In the genomic region with DNA sequence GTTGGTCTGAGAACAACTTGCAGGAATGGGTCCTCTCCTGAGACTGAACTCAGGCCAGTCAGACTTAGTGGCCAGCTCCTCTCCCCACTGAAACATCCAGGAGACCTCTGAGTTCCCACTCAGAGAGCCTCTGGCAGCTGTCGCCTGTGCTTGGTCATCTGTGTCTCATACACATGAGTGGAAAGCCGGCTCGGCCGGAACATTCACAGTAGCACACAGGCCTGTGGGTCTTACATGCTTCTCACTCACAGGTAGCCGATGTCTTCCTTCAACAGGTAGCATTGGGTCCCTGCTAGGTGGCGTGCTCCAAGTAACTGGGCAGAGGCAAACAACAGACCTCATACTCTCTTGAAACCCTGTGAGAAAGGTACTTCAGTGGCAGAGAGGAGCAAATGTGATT, we compare ENCODE assay signal across 17 mouse cellular contexts. TPM values are rescaled to one million over a fixed set of nuclear protein-coding genes. Genes with fewer than 3 reads are reported as not detected.
DNase-seq lines count a peak whose midpoint lies in the region; ATAC-seq and TF ChIP-seq lines count a peak whose summit lies in the region.
"Had no signal": no experiment of that assay in that cellular context is flagged by ENCODE, and none has a peak within 500 bp of the region (broad histone marks: within the 10 kb centered on the region; RNA-seq: fewer than 3 reads in every experiment).

No protein-coding gene starts in this region.

- no peak for ATAC-seq in intestine, embryonic 14.5 days (replicated peaks; ENCODE audit: low FRiP score, low TSS enrichment, low read depth)
- ATAC-seq in intestine, postnatal 0 days = no peak
- ATAC-seq in limb, embryonic 11.5 days (ENCODE audit: insufficient number of reproducible peaks, low FRiP score, low TSS enrichment, low read depth) = no peak
- ATAC-seq in megakaryocyte, adult 5-6 weeks (ENCODE audit: poor library complexity, severe bottlenecking) = no peak
- ATAC-seq in forebrain, embryonic 12.5 days (ENCODE audit: low FRiP score) = no peak
- ATAC-seq: forebrain, embryonic 13.5 days; midbrain, embryonic 15.5 days had no signal

- DNase-seq in intestine, embryonic 14.5 days (ENCODE audit: low spot score) = no peak
- DNase-seq in MEL (ENCODE audit: low read depth, low spot score) = no peak
- no peak for DNase-seq in embryonic facial prominence, embryonic 10.5 days (ENCODE audit: low spot score)
- no peak for DNase-seq in limb, embryonic 11.5 days (ENCODE audit: low spot score)
- no peak for DNase-seq in thymus, adult 2 months
- DNase-seq: cerebellum, adult 18-20 months; right cerebral cortex, postnatal 14 days had no signal

- no peaks in the 10 kb centered on the region; the same call in 1 of the 2 replicates for H3K36me3 ChIP-seq in intestine, embryonic 14.5 days (ENCODE audit: control insufficient read depth, insufficient read depth, low read length)
- H3K36me3 ChIP-seq in intestine, postnatal 0 days (ENCODE audit: control insufficient read depth, insufficient read depth) = no peaks in the 10 kb centered on the region; the same call in 1 of the 2 replicates
- peaks cover 0 to 5% of the 10 kb centered on the region in 2 experiments; a peak in 2 of 4 replicates for H3K36me3 ChIP-seq in MEL (ENCODE audit: control insufficient read depth in 1 of 2, insufficient read depth in 2 of 2, low read length in 2 of 2)
- H3K36me3 ChIP-seq in embryonic facial prominence, embryonic 10.5 days (replicated peaks) = peaks cover 27% of the 10 kb centered on the region
- no peaks in the 10 kb centered on the region for H3K36me3 ChIP-seq in limb, embryonic 11.5 days (ENCODE audit: control insufficient read depth, insufficient read depth, low read length)
- H3K36me3 ChIP-seq in forebrain, embryonic 12.5 days (replicated peaks) = no peaks in the 10 kb centered on the region
- no peaks in the 10 kb centered on the region for H3K36me3 ChIP-seq in thymus, adult 2 months (ENCODE audit: control insufficient read depth, insufficient read depth, low read length)
- H3K36me3 ChIP-seq: hindbrain, embryonic 15.5 days; midbrain, embryonic 15.5 days had no signal

- TF ChIP-seq POLR2A in MEL (IDR thresholded peaks at IDR 0.05; ENCODE audit: control insufficient read depth in 1 of 2, insufficient read depth in 1 of 2, low read depth in 1 of 2, low read length in 2 of 2, poor library complexity in 1 of 2) = no peak
- TF ChIP-seq POLR2A in thymus, adult 2 months (IDR thresholded peaks at IDR 0.05; ENCODE audit: control insufficient read depth, extremely low read depth, insufficient read depth, low read length, poor library complexity) = no peak

- H3K79me2 ChIP-seq in MEL (ENCODE audit: control insufficient read depth, insufficient read depth, low read length, poor library complexity) = no peaks in the 10 kb centered on the region

- H3K4me1 ChIP-seq in intestine, embryonic 14.5 days (replicated peaks; ENCODE audit: control insufficient read depth, insufficient read depth, low read length) = peaks cover 18% of the 10 kb centered on the region
- H3K4me1 ChIP-seq in intestine, postnatal 0 days (replicated peaks; ENCODE audit: control insufficient read depth, insufficient read depth, low read length) = no peaks in the 10 kb centered on the region
- peaks cover 0 to 14% of the 10 kb centered on the region in 2 experiments; a peak in 3 of 4 replicates for H3K4me1 ChIP-seq in MEL (ENCODE audit: control insufficient read depth in 1 of 2, insufficient read depth in 2 of 2, low read length in 2 of 2)
- peaks cover 33% of the 10 kb centered on the region for H3K4me1 ChIP-seq in embryonic facial prominence, embryonic 10.5 days
- peaks cover 19% of the 10 kb centered on the region for H3K4me1 ChIP-seq in limb, embryonic 11.5 days (ENCODE audit: control insufficient read depth, insufficient read depth, low read length)
- peaks cover 2% of the 10 kb centered on the region; the same call in 1 of the 2 replicates for H3K4me1 ChIP-seq in forebrain, embryonic 12.5 days
- peaks cover 4% of the 10 kb centered on the region for H3K4me1 ChIP-seq in thymus, adult 2 months (replicated peaks; ENCODE audit: control insufficient read depth, insufficient read depth, low read length)
- H3K4me1 ChIP-seq: midbrain, embryonic 15.5 days had no signal

- 74% methylated on average over 6 of the region's 6 CpGs for WGBS in intestine, embryonic 14.5 days
- 73% methylated on average over 6 of the region's 6 CpGs for WGBS in intestine, postnatal 0 days
- WGBS in embryonic facial prominence, embryonic 10.5 days = 85% methylated on average over 6 of the region's 6 CpGs
- WGBS in limb, embryonic 11.5 days = 82% methylated on average over 6 of the region's 6 CpGs
- 89% methylated on average over 6 of the region's 6 CpGs for WGBS in forebrain, embryonic 12.5 days
- WGBS in thymus, adult 2 months = 91% methylated on average over 6 of the region's 6 CpGs

- no peak for TF ChIP-seq RAD21 in MEL (IDR thresholded peaks at IDR 0.05; ENCODE audit: low read depth, low read length)

- H3K9ac ChIP-seq in intestine, embryonic 14.5 days (ENCODE audit: low read length) = no peak overlapping the region
- no peak overlapping the region for H3K9ac ChIP-seq in intestine, postnatal 0 days (ENCODE audit: low read depth, low read length)
- H3K9ac ChIP-seq in MEL (ENCODE audit: control insufficient read depth, low read depth, low read length, poor library complexity, severe bottlenecking) = peak overlapping the region; percentile 63; the same call in 1 of the 2 replicates
- no peak overlapping the region for H3K9ac ChIP-seq in limb, embryonic 11.5 days (ENCODE audit: low read length)
- no peak overlapping the region for H3K9ac ChIP-seq in forebrain, embryonic 12.5 days
- H3K9ac ChIP-seq: forebrain, embryonic 13.5 days; hindbrain, embryonic 15.5 days; liver, embryonic 14.5 days; midbrain, embryonic 15.5 days had no signal

- H3K9me3 ChIP-seq in intestine, embryonic 14.5 days (ENCODE audit: control insufficient read depth, low read length) = no peaks in the 10 kb centered on the region
- no peaks in the 10 kb centered on the region for H3K9me3 ChIP-seq in intestine, postnatal 0 days (ENCODE audit: control insufficient read depth)
- H3K9me3 ChIP-seq in MEL (replicated peaks; ENCODE audit: insufficient read depth, low read length) = no peaks in the 10 kb centered on the region
- H3K9me3 ChIP-seq in embryonic facial prominence, embryonic 10.5 days = no peaks in the 10 kb centered on the region
- no peaks in the 10 kb centered on the region; the same call in 1 of the 2 replicates for H3K9me3 ChIP-seq in limb, embryonic 11.5 days (ENCODE audit: control insufficient read depth, low read length)
- H3K9me3 ChIP-seq in forebrain, embryonic 12.5 days = no peaks in the 10 kb centered on the region
- H3K9me3 ChIP-seq: forebrain, embryonic 13.5 days; hindbrain, embryonic 15.5 days; midbrain, embryonic 15.5 days had no signal

- H3K4me2 ChIP-seq in intestine, embryonic 14.5 days (ENCODE audit: low read length) = no peak overlapping the region
- no peak overlapping the region for H3K4me2 ChIP-seq in intestine, postnatal 0 days (replicated peaks; ENCODE audit: low read depth)
- no peak overlapping the region for H3K4me2 ChIP-seq in limb, embryonic 11.5 days (ENCODE audit: low read depth, severe bottlenecking)
- no peak overlapping the region for H3K4me2 ChIP-seq in forebrain, embryonic 12.5 days
- H3K4me2 ChIP-seq: forebrain, embryonic 13.5 days; hindbrain, embryonic 15.5 days; midbrain, embryonic 15.5 days had no signal

- H3K27ac ChIP-seq in intestine, embryonic 14.5 days (ENCODE audit: low read depth) = peak overlapping the region; percentile 54; the same call in 1 of the 2 replicates
- H3K27ac ChIP-seq in intestine, postnatal 0 days (ENCODE audit: low read depth, low read length) = no peak overlapping the region
- no peak overlapping the region for H3K27ac ChIP-seq in MEL (ENCODE audit: control insufficient read depth, low read depth, low read length)
- H3K27ac ChIP-seq in embryonic facial prominence, embryonic 10.5 days (replicated peaks) = peak overlapping the region; percentile 78
- peak overlapping the region; percentile 30; the same call in 1 of the 2 replicates for H3K27ac ChIP-seq in limb, embryonic 11.5 days (replicated peaks; ENCODE audit: low read depth, low read length)
- H3K27ac ChIP-seq in forebrain, embryonic 12.5 days = no peak overlapping the region
- no peak overlapping the region for H3K27ac ChIP-seq in thymus, adult 2 months (ENCODE audit: control insufficient read depth, insufficient read depth, low read length)
- H3K27ac ChIP-seq: forebrain, embryonic 13.5 days; hindbrain, embryonic 15.5 days; layer of hippocampus, adult 2 months; left cerebral cortex, adult 2 months; liver, embryonic 14.5 days; midbrain, embryonic 15.5 days had no signal

- no peak overlapping the region for H3K4me3 ChIP-seq in intestine, embryonic 14.5 days (ENCODE audit: low read depth, low read length)
- H3K4me3 ChIP-seq in intestine, postnatal 0 days (ENCODE audit: low read depth, low read length) = no peak overlapping the region
- H3K4me3 ChIP-seq in MEL (ENCODE audit: control insufficient read depth in 1 of 2, insufficient read depth in 1 of 2, low read depth in 2 of 2, low read length in 2 of 2) = no peak overlapping the region
- no peak overlapping the region for H3K4me3 ChIP-seq in embryonic facial prominence, embryonic 10.5 days
- H3K4me3 ChIP-seq in limb, embryonic 11.5 days (ENCODE audit: low read depth, low read length) = no peak overlapping the region
- H3K4me3 ChIP-seq in forebrain, embryonic 12.5 days (replicated peaks) = no peak overlapping the region
- H3K4me3 ChIP-seq in thymus, adult 2 months (ENCODE audit: control insufficient read depth, insufficient read depth, low read length) = no peak overlapping the region
- H3K4me3 ChIP-seq: forebrain, embryonic 13.5 days; hindbrain, embryonic 15.5 days; layer of hippocampus, adult 2 months; left cerebral cortex, adult 2 months; midbrain, embryonic 15.5 days had no signal

- no peak for TF ChIP-seq EP300 in MEL (IDR thresholded peaks at IDR 0.05; ENCODE audit: low read depth in 1 of 2, low read length in 2 of 2)

- TF ChIP-seq CTCF in intestine, postnatal 0 days (IDR thresholded peaks at IDR 0.05; ENCODE audit: low read depth) = no peak
- no peak for TF ChIP-seq CTCF in MEL (IDR thresholded peaks at IDR 0.05 in 2 of 3, conservative IDR thresholded peaks at IDR 0.05 in 1 of 3; ENCODE audit: control insufficient read depth in 1 of 3, insufficient read depth in 1 of 3, low read depth in 2 of 3, low read length in 3 of 3, poor library complexity in 1 of 3, severe bottlenecking in 1 of 3)
- TF ChIP-seq CTCF in thymus, adult 2 months (IDR thresholded peaks at IDR 0.05; ENCODE audit: borderline replicate concordance, control insufficient read depth, extremely low read depth, insufficient read depth, low read length, poor library complexity) = no peak

- H3K27me3 ChIP-seq in intestine, embryonic 14.5 days (replicated peaks; ENCODE audit: control insufficient read depth, insufficient read depth, low read length) = no peaks in the 10 kb centered on the region
- H3K27me3 ChIP-seq in intestine, postnatal 0 days (replicated peaks; ENCODE audit: control insufficient read depth, insufficient read depth, low read length) = no peaks in the 10 kb centered on the region
- no peaks in the 10 kb centered on the region for H3K27me3 ChIP-seq in MEL (ENCODE audit: control insufficient read depth in 1 of 2, insufficient read depth in 2 of 2, low read length in 2 of 2)
- H3K27me3 ChIP-seq in embryonic facial prominence, embryonic 10.5 days (replicated peaks; ENCODE audit: low read depth, poor library complexity, severe bottlenecking) = no peaks in the 10 kb centered on the region
- H3K27me3 ChIP-seq in limb, embryonic 11.5 days (ENCODE audit: control insufficient read depth, insufficient read depth, low read length) = no peaks in the 10 kb centered on the region
- no peaks in the 10 kb centered on the region for H3K27me3 ChIP-seq in forebrain, embryonic 12.5 days
- no peaks in the 10 kb centered on the region for H3K27me3 ChIP-seq in thymus, adult 2 months (ENCODE audit: control insufficient read depth, insufficient read depth, low read length)
- H3K27me3 ChIP-seq: forebrain, embryonic 13.5 days; hindbrain, embryonic 15.5 days; midbrain, embryonic 15.5 days had no signal

RNA-seq across cellular contexts. Expression of gene Ctdspl, which starts 35.2 kb away (rescaled TPM):
- polyA plus RNA-seq in intestine, embryonic 14.5 days (2014; fragmentation: Nextera tagmentation; extraction: Ambion mirVana) = 21.3 and 22.1 TPM in 2 replicates
- 17.0 and 20.7 TPM in 2 replicates for polyA plus RNA-seq in intestine, postnatal 0 days (2015; fragmentation: Nextera tagmentation; extraction: Ambion mirVana)
- total RNA-seq in MEL (2012; rRNA removed) = 15.3 and 15.9 TPM in 2 replicates
- polyA plus RNA-seq in MEL (2012; ENCODE audit: insufficient read depth in 1 of 2, insufficient read length in 2 of 2, low read depth in 1 of 2, low replicate concordance in 2 of 2, missing spikeins in 1 of 2) = 10 to 100 TPM in 1 of 2 experiments, not detected in 1; 20.7 TPM
- 10.1 and 11.0 TPM in 2 replicates for polyA plus RNA-seq in embryonic facial prominence, embryonic 10.5 days (2016; fragmentation: Nextera tagmentation; extraction: Ambion mirVana)
- 13.6 and 13.9 TPM in 2 replicates for polyA plus RNA-seq in limb, embryonic 11.5 days (2014; fragmentation: Nextera tagmentation; extraction: Ambion mirVana)
- total RNA-seq in megakaryocyte, adult 5-6 weeks (2015) = 17.3 and 17.8 TPM in 2 replicates
- total RNA-seq in megakaryocyte, adult 5-6 weeks (2017) = 8.5 and 9.8 TPM in 2 replicates
- polyA plus RNA-seq in forebrain, embryonic 12.5 days (2016; fragmentation: Nextera tagmentation; extraction: Ambion mirVana) = 9.0 and 9.6 TPM in 2 replicates
- 9.3 and 10.6 TPM in 2 replicates for polyA plus RNA-seq in thymus, adult 2 months (2012; rRNA removed)
- total RNA-seq: CH12.LX had no signal

Comparison
In these comparisons a context has a peak if more than half of its experiments do, and no peak if none do; other contexts are left out.
1. H3K27ac ChIP-seq: peak in intestine, embryonic 14.5 days (single experiment), embryonic facial prominence, embryonic 10.5 days (single experiment) and limb, embryonic 11.5 days (single experiment); none in intestine, postnatal 0 days (single experiment), MEL (single experiment), forebrain, embryonic 12.5 days (single experiment) and thymus, adult 2 months (single experiment).